Mouse (Mus musculus): ENCODE results near the gene Wfdc21.

- TF ChIP-seq POLR2A (IDR thresholded peaks at IDR 0.05; ENCODE audit: insufficient read depth, low read length) (no peak), CTCF (IDR thresholded peaks at IDR 0.05; ENCODE audit: low read depth, low read length) (no peak), EP300 (IDR thresholded peaks at IDR 0.05; ENCODE audit: insufficient read depth, low read depth, low read length) (no peak)
Measured at GRCm38 (mm10) chr11:83791133-83791532, 44.4 kb downstream of the Wfdc21 start.

Data from ES-Bruce4 (cell line).